Mouse (Mus musculus): ENCODE results near the gene Ppm1m. TPM values are rescaled to one million over a fixed set of nuclear protein-coding genes. Genes with fewer than 3 reads are reported as not detected.

Gene Ppm1m
- polyA plus RNA-seq, 1 experiment from 2014 or later: 30.3 TPM

- Histone ChIP-seq H3K27me3 (ENCODE audit: control insufficient read depth, insufficient read depth, low read length) (no peaks in the 10 kb centered on the region), H3K9me3 (ENCODE audit: control insufficient read depth, low read length) (no peaks in the 10 kb centered on the region), H3K9ac (ENCODE audit: low read length) (no peak overlapping the region), H3K4me3 (ENCODE audit: low read depth, low read length) (no peak overlapping the region), H3K36me3 (ENCODE audit: control insufficient read depth, insufficient read depth, low read length) (no peaks in the 10 kb centered on the region), H3K4me2 (ENCODE audit: low read depth) (no peak overlapping the region), H3K27ac (ENCODE audit: low read depth, low read length) (no peak overlapping the region), H3K4me1 (ENCODE audit: control insufficient read depth, insufficient read depth, low read length) (no peaks in the 10 kb centered on the region)
- ATAC-seq (ENCODE audit: insufficient read depth, low FRiP score, low TSS enrichment) (no peak), DNase-seq (ENCODE audit: low spot score) (no peak)
- 90% methylated on average over 2 of the region's 2 CpGs for WGBS
Measured at GRCm38 (mm10) chr9:106166709-106167108, 32.8 kb downstream of the Ppm1m start.

- WGBS: 47% methylated on average over 5 of the region's 5 CpGs
- DNase-seq (ENCODE audit: low spot score) (no peak), ATAC-seq (ENCODE audit: insufficient read depth, low FRiP score, low TSS enrichment) (no peak)
Measured at GRCm38 (mm10) chr9:106160426-106160825, 39.1 kb downstream of the Ppm1m start.

GRCm38 (mm10) chr9:106159784-106160301, 39.7 kb downstream of the Ppm1m start:
- Histone ChIP-seq H3K4me3 (ENCODE audit: low read depth, low read length) (peak overlapping the region; percentile 50), H3K36me3 (ENCODE audit: control insufficient read depth, insufficient read depth, low read length) (no peaks in the 10 kb centered on the region), H3K9ac (ENCODE audit: low read length) (peak overlapping the region; percentile 67), H3K4me1 (ENCODE audit: control insufficient read depth, insufficient read depth, low read length) (0 out of 2 replicates have a peak, but pooled peaks cover 3% of the 10 kb centered on the region), H3K9me3 (ENCODE audit: control insufficient read depth, low read length) (no peaks in the 10 kb centered on the region), H3K27ac (ENCODE audit: low read depth, low read length) (peak overlapping the region; percentile 93), H3K27me3 (ENCODE audit: control insufficient read depth, insufficient read depth, low read length) (no peaks in the 10 kb centered on the region), H3K4me2 (ENCODE audit: low read depth) (peak overlapping the region; percentile 54)
- 2% methylated on average over 24 of the region's 24 CpGs for WGBS
- DNase-seq (ENCODE audit: low spot score) (peak; percentile 94), ATAC-seq (ENCODE audit: insufficient read depth, low FRiP score, low TSS enrichment) (peak; percentile 62)

More at GRCm38 (mm10) chr9:106160426-106160825, 39.1 kb downstream of the Ppm1m start:
- no peaks in the 10 kb centered on the region for H3K36me3 ChIP-seq (ENCODE audit: control insufficient read depth, insufficient read depth, low read length)
- H3K27me3 ChIP-seq (ENCODE audit: control insufficient read depth, insufficient read depth, low read length): no peaks in the 10 kb centered on the region
- H3K9me3 ChIP-seq (ENCODE audit: control insufficient read depth, low read length): no peaks in the 10 kb centered on the region
- no peak overlapping the region for H3K27ac ChIP-seq (ENCODE audit: low read depth, low read length)
- peak overlapping the region; percentile 67 for H3K9ac ChIP-seq (ENCODE audit: low read length)
- 0 out of 2 replicates have a peak, but pooled peaks cover 3% of the 10 kb centered on the region for H3K4me1 ChIP-seq (ENCODE audit: control insufficient read depth, insufficient read depth, low read length)
- H3K4me2 ChIP-seq (ENCODE audit: low read depth): peak overlapping the region; percentile 54
- peak overlapping the region; percentile 50 for H3K4me3 ChIP-seq (ENCODE audit: low read depth, low read length)

- Histone ChIP-seq H3K4me1 (ENCODE audit: control insufficient read depth, insufficient read depth, low read length) (0 out of 2 replicates have a peak, but pooled peaks cover 3% of the 10 kb centered on the region), H3K9me3 (ENCODE audit: control insufficient read depth, low read length) (no peaks in the 10 kb centered on the region), H3K9ac (ENCODE audit: low read length) (no peak overlapping the region), H3K4me3 (ENCODE audit: low read depth, low read length) (no peak overlapping the region), H3K4me2 (ENCODE audit: low read depth) (peak overlapping the region; percentile 54; the same call in 1 of the 2 replicates), H3K27ac (ENCODE audit: low read depth, low read length) (no peak overlapping the region), H3K36me3 (ENCODE audit: control insufficient read depth, insufficient read depth, low read length) (no peaks in the 10 kb centered on the region), H3K27me3 (ENCODE audit: control insufficient read depth, insufficient read depth, low read length) (no peaks in the 10 kb centered on the region)
- WGBS: 87% methylated on average over 9 of the region's 9 CpGs
- ATAC-seq (ENCODE audit: insufficient read depth, low FRiP score, low TSS enrichment) (no peak), DNase-seq (ENCODE audit: low spot score) (no peak)
Measured at GRCm38 (mm10) chr9:106159237-106159636, 40.3 kb downstream of the Ppm1m start.

- Histone ChIP-seq H3K4me1 (ENCODE audit: control insufficient read depth, insufficient read depth, low read length) (0 out of 2 replicates have a peak, but pooled peaks cover 3% of the 10 kb centered on the region), H3K27ac (ENCODE audit: low read depth, low read length) (no peak within 1 kb of the TSS), H3K36me3 (ENCODE audit: control insufficient read depth, insufficient read depth, low read length) (no peaks in the 10 kb centered on the region), H3K9ac (ENCODE audit: low read length) (no peak within 1 kb of the TSS), H3K4me2 (ENCODE audit: low read depth) (no peak within 1 kb of the TSS), H3K27me3 (ENCODE audit: control insufficient read depth, insufficient read depth, low read length) (no peaks in the 10 kb centered on the region), H3K4me3 (ENCODE audit: low read depth, low read length) (no peak within 1 kb of the TSS), H3K9me3 (ENCODE audit: control insufficient read depth, low read length) (no peaks in the 10 kb centered on the region)
- 73% methylated on average over 6 of the region's 6 CpGs for WGBS
- ATAC-seq (ENCODE audit: insufficient read depth, low FRiP score, low TSS enrichment) (no peak), DNase-seq (ENCODE audit: low spot score) (no peak)
Measured at GRCm38 (mm10) chr9:106158037-106158491, 41.5 kb downstream of the Ppm1m start, which contains the start of gene Glyctk. Gene Glyctk (minus strand): TSS chr9:106158138.

- H3K4me1 ChIP-seq (ENCODE audit: control insufficient read depth, insufficient read depth, low read length): 0 out of 2 replicates have a peak, but pooled peaks cover 3% of the 10 kb centered on the region
- H3K9ac ChIP-seq (ENCODE audit: low read length): no peak overlapping the region
- WGBS: 89% methylated on average over 8 of the region's 10 CpGs
- H3K4me2 ChIP-seq (ENCODE audit: low read depth): no peak overlapping the region
- H3K4me3 ChIP-seq (ENCODE audit: low read depth, low read length): no peak overlapping the region
- H3K27me3 ChIP-seq (ENCODE audit: control insufficient read depth, insufficient read depth, low read length): no peaks in the 10 kb centered on the region
- H3K9me3 ChIP-seq (ENCODE audit: control insufficient read depth, low read length): no peaks in the 10 kb centered on the region
- DNase-seq (ENCODE audit: low spot score) (no peak), ATAC-seq (ENCODE audit: insufficient read depth, low FRiP score, low TSS enrichment) (no peak)
- no peak overlapping the region for H3K27ac ChIP-seq (ENCODE audit: low read depth, low read length)
- H3K36me3 ChIP-seq (ENCODE audit: control insufficient read depth, insufficient read depth, low read length): no peaks in the 10 kb centered on the region
Measured at GRCm38 (mm10) chr9:106157623-106157925, 42.0 kb downstream of the Ppm1m start.

GRCm38 (mm10) chr9:106156921-106157622, 42.5 kb downstream of the Ppm1m start:
- H3K4me3 ChIP-seq (ENCODE audit: low read depth, low read length): no peak overlapping the region
- no peak overlapping the region for H3K4me2 ChIP-seq (ENCODE audit: low read depth)
- 80% methylated on average over 21 of the region's 21 CpGs for WGBS
- no peaks in the 10 kb centered on the region for H3K36me3 ChIP-seq (ENCODE audit: control insufficient read depth, insufficient read depth, low read length)
- DNase-seq (ENCODE audit: low spot score) (no peak), ATAC-seq (ENCODE audit: insufficient read depth, low FRiP score, low TSS enrichment) (0 out of 2 replicates have a peak, but pooled peaks have one; percentile 17)
- H3K27me3 ChIP-seq (ENCODE audit: control insufficient read depth, insufficient read depth, low read length): no peaks in the 10 kb centered on the region
- 0 out of 2 replicates have a peak, but pooled peaks cover 3% of the 10 kb centered on the region for H3K4me1 ChIP-seq (ENCODE audit: control insufficient read depth, insufficient read depth, low read length)
- H3K9me3 ChIP-seq (ENCODE audit: control insufficient read depth, low read length): no peaks in the 10 kb centered on the region
- H3K9ac ChIP-seq (ENCODE audit: low read length): no peak overlapping the region
- no peak overlapping the region for H3K27ac ChIP-seq (ENCODE audit: low read depth, low read length)

- Histone ChIP-seq H3K9me3 (ENCODE audit: control insufficient read depth, low read length) (no peaks in the 10 kb centered on the region), H3K36me3 (ENCODE audit: control insufficient read depth, insufficient read depth, low read length) (no peaks in the 10 kb centered on the region), H3K4me3 (ENCODE audit: low read depth, low read length) (no peak overlapping the region), H3K27ac (ENCODE audit: low read depth, low read length) (no peak overlapping the region), H3K4me2 (ENCODE audit: low read depth) (no peak overlapping the region), H3K4me1 (ENCODE audit: control insufficient read depth, insufficient read depth, low read length) (0 out of 2 replicates have a peak, but pooled peaks cover 3% of the 10 kb centered on the region), H3K9ac (ENCODE audit: low read length) (no peak overlapping the region), H3K27me3 (ENCODE audit: control insufficient read depth, insufficient read depth, low read length) (no peaks in the 10 kb centered on the region)
- ATAC-seq (ENCODE audit: insufficient read depth, low FRiP score, low TSS enrichment) (peak; percentile 58), DNase-seq (ENCODE audit: low spot score) (peak; percentile 69)
- 67% methylated on average over 5 of the region's 5 CpGs for WGBS
Measured at GRCm38 (mm10) chr9:106156419-106156818, 43.1 kb downstream of the Ppm1m start.

Data from neural tube, embryonic 11.5 days (tissue).